Mouse (Mus musculus) embryonic facial prominence, embryonic 10.5 days (tissue): ENCODE measurements around the gene Msh2. TPM values are rescaled to one million over a fixed set of nuclear protein-coding genes. Genes with fewer than 3 reads are reported as not detected.

Experiments used
- DNase-seq: peaks from one replicate; pipeline ENCODE4 v3.0.0-alpha.2; 2017; ENCODE audit warnings: low spot score
- H3K27ac ChIP-seq: fragments of 300-500 bp; sonication (generic); replicated peaks from 2 replicates; pipeline ENCODE4 v1.5.1; 2016; ENCODE audit warnings: mild to moderate bottlenecking
- H3K27me3 ChIP-seq: fragments of 300-500 bp; sonication (generic); replicated peaks from 2 replicates; pipeline ENCODE4 v1.6.1; 2016; ENCODE audit warnings: low read depth, mild to moderate bottlenecking; ENCODE audit not compliant: poor library complexity, severe bottlenecking
- H3K36me3 ChIP-seq: fragments of 300-500 bp; sonication (generic); replicated peaks from 2 replicates; pipeline ENCODE4 v1.6.1; 2016; ENCODE audit warnings: mild to moderate bottlenecking, moderate library complexity
- H3K4me1 ChIP-seq: fragments of 300-500 bp; sonication (generic); 2 replicates; pipeline ENCODE4 v1.6.1; 2016
- H3K4me3 ChIP-seq: fragments of 300-500 bp; sonication (generic); 2 replicates; pipeline ENCODE4 v1.5.1; 2016; ENCODE audit warnings: mild to moderate bottlenecking, moderate library complexity
- H3K9me3 ChIP-seq: fragments of 300-500 bp; sonication (generic); 2 replicates; pipeline ENCODE4 v1.6.1; 2016; ENCODE audit warnings: mild to moderate bottlenecking
- WGBS: fragments of 180-500 bp; shearing (Covaris S2); methylation state at CpG from one replicate; pipeline ENCODE4 v1.1.7; 2016; 5-methylcytosine and 5-hydroxymethylcytosine counted together
- polyA plus RNA-seq: library from polyadenylated mRNA; unstranded; fragments of >200 nt; fragmentation: Nextera tagmentation; extraction: Ambion mirVana; gene quantifications from 2 replicates; pipeline ENCODE4 v1.2.1, GENCODE M21; 2016

Msh2 gene
- polyA plus RNA-seq, 1 experiment from 2014 or later: 124 TPM

GRCm38 (mm10) chr17:87773175-87773574 is 101.0 kb downstream of the Msh2 start:
- Histone ChIP-seq H3K4me3 (no peak overlapping the region), H3K27me3 (no peaks in the 10 kb centered on the region), H3K9me3 (no peaks in the 10 kb centered on the region), H3K4me1 (no peaks in the 10 kb centered on the region), H3K27ac (no peak overlapping the region), H3K36me3 (no peaks in the 10 kb centered on the region)
- 78% methylated on average over 3 of the region's 3 CpGs for WGBS
- peak; percentile 16 for DNase-seq

Other genes with a start within 250 kb of the Msh2 start
- not detected in 2 replicates for gene Stpg4, start 244.6 kb upstream of the Msh2 start, polyA plus RNA-seq
- 1,075 and 1,119 TPM in 2 replicates for gene Calm2, start 225.4 kb upstream of the Msh2 start, polyA plus RNA-seq
- gene Epcam, start 36.4 kb upstream of the Msh2 start, polyA plus RNA-seq: 76.2 and 81.0 TPM in 2 replicates
- 0.10 TPM in 1 of 2 replicates, not detected in the other for gene Kcnk12, start 125.7 kb downstream of the Msh2 start, polyA plus RNA-seq
- not detected in 2 replicates for gene Rpl36-ps4, start 248.6 kb downstream of the Msh2 start, polyA plus RNA-seq